Mouse (Mus musculus): Measurements from ENCODE around the gene Srebf2. TPM values are rescaled to one million over a fixed set of nuclear protein-coding genes. Genes with fewer than 3 reads are reported as not detected.
A peak's percentile ranks its signal among the peaks of the same experiment; 100 is the strongest.
"Not testable (repeated sequence)": the region's sequence is repeated elsewhere in the genome, so short reads cannot be mapped to it uniquely, and the experiment has no call there.

The Srebf2 gene
- total RNA-seq (2015) (24.7 and 28.3 TPM in 2 replicates), total RNA-seq (2017) (21.0 and 23.7 TPM in 2 replicates)

- peak; percentile 91 for ATAC-seq (replicated peaks; ENCODE audit: poor library complexity)
Observed at GRCm38 (mm10) chr15:82146770-82147610, at the start of gene Srebf2. Gene Srebf2, plus strand, starts transcription at chr15:82147181.

DNA sequence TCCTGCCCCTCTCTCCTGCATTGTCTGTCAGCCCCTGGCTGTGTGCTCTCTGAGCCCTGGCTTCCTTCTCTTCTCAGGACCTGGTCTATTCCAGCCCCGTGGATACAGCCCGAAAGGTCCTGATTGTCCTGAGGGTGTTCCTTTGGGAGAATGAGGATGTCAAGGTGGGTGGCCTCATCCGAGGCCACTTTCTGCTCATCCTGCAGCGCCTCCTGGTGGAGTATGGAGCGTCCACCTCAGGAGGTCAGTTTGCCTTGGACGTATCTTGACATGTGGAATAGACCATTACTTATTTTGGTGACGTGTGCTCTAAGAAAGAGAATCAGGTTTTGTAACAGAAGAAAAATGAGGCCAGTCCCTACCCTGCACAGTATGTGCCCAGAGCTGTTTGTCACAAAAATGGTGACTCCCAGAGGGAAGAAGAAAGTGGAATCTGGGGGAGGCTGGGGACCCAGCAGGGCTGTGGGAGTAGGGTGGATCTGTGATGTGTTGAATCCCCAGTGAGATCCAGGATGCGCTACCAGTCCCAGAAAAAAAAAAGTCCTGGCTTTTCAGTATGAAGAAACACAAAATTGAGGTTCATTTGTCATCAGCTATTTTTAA is 39.9 kb upstream of the Srebf2 start:
- peak; percentile 52; the same call in 1 of the 2 replicates for ATAC-seq (replicated peaks; ENCODE audit: poor library complexity)

DNA sequence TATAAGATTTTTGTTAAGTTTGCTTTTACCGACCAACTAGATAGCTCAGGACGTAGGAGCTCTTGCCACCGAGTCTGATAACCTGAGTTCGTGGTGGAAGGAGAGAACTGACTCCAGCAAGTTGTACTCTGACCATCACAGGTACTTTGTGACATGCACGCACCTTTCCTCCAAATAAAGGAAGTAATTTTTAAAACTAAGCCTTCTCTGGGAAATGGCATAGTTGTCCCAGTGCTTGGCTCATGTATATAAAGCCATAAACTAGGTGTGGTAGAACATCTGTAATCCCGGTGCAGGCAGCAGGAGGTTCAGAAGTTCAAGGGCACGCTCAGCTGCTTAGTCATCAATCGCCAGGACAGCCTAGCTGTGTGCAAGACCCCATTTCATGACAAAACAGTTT is 26.4 kb upstream of the Srebf2 start:
- ATAC-seq (replicated peaks; ENCODE audit: poor library complexity), result no peak

DNA sequence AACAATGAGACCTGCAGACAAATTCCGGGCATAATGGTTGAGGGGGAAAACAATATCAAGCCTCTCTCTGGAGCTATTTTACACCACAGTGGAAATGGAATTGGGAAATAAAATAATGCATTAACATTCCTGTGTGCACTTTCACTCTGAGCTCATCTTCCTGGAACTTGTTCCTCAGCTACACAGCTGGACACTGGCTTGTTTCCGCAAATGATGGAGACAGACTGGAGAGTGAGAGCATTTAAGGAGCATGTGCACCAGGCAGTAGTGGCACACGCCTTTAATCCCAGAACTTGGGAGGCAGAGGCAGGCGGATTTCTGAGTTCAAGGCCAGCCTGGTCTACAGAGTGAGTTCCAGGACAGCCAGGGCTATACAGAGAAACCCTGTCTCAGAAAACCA is 20.3 kb upstream of the Srebf2 start:
- ATAC-seq (replicated peaks; ENCODE audit: poor library complexity), result not testable (repeated sequence)

DNA sequence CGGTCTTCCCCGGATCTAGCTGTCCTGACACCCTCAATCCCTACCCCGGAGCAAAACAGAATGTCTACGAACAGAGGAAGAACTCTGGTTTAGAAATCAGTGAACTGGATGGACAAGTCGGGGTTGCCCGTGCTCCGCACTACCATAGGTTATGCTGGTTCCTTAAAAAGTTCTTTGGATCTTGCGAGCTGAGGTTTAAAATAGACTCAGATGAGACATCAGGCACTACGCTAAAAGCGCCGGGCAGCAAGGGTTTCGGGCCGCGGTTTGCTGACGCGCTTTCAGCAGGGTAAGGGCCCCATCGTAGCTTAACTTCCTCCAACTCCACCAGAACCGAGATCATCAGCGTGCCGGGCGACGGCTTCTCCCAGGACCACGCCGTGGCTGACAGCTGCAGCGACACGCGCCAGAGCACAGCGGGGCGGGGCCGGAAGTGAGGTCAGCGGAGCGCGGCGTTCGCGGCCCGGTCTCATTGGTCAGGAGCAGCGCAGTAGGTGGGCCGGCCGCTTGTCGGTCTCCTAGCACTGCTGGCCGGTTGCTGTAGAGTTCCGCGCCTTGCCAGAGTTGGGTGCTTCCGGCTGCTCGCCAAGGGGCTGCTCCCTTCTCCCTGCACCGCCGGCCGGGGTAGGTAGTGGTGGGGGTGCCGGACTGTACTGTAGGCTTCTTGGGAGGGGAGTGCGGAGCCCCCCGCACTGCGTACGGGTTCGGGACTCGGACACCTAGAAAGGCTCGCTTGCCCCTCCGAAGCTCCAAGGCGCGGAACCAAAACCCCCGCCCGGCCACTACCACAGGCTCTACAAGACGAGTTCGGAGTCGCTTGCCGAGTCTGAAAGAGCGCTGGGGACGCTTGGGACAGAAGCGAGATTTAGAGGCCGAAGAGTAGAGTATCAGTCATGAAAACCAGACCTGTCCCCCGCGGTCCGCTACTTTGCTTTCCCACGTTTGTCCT is 19.3 kb upstream of the Srebf2 start, which contains the start of gene Ccdc134:
Gene Ccdc134 (plus strand): TSS at position 497 of the 949 bp plus-strand sequence.
- peak; percentile 98 for ATAC-seq (replicated peaks; ENCODE audit: poor library complexity)

- no peak for ATAC-seq (replicated peaks; ENCODE audit: poor library complexity)
Observed at GRCm38 (mm10) chr15:82128398-82128797, 18.6 kb upstream of the Srebf2 start.

DNA sequence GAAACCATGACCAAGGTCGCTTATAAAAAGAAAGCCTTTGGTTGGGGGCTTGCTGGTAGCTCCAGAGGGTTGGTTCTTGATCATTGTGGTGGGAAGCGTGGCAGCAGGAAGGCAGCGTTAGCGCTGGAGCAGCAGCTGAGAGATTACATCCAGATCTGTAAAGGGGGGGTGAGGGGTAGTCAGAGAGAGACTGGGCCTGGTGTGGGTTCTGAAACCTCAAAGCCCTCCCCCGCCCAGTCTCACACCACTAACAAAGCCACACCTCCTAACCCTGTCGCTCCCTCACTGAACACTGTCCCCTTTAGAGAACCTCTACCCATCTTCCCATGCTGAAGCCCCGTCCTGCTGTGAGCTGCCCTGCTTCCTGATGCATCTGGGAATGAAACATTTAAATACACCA is 16.4 kb upstream of the Srebf2 start:
- peak; percentile 22 for ATAC-seq (replicated peaks; ENCODE audit: poor library complexity)

GRCm38 (mm10) chr15:82135372-82135771 is 11.6 kb upstream of the Srebf2 start:
- no peak for ATAC-seq (replicated peaks; ENCODE audit: poor library complexity)

DNA sequence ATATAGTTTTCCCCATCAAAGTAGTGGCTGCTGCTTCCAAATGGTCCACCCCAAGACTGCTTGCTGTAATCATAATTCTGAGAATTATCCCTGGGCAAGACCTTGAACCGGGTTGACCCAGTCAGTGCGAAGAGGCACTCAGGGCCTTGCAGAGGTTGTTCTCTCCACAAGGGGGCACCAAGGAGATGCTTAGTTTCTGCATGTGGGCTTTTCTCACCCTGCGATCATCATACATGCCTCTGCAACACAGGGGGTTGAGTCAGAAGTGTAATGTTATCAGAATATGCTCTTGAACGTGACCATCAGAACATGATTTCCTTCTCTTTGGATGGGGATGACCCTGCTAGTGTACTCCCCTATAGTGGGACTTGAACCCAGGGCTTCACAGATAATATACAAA is 8.4 kb upstream of the Srebf2 start:
- peak; percentile 96 for ATAC-seq (replicated peaks; ENCODE audit: poor library complexity)

DNA sequence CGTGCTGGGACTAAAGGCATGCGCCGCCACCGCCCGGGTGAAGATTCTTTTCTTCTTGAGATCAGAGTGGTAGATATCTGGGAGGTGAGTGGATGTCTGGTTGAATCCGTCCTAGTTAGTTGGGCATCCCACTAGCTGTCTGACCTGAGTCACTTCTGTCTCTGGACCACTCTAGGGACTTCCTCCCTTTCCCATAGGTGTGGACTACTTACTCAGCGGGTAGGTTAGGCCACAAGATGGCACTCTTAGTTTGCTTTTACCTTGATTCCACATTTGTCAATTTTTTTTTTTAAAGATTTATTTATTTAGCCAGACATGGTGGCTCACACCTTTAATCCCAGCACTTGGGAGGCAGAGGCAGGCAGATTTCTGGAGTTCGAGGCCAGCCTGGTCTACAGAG is 7.8 kb upstream of the Srebf2 start:
- ATAC-seq (replicated peaks; ENCODE audit: poor library complexity), result peak; percentile 53; the same call in 1 of the 2 replicates

GRCm38 (mm10) chr15:82140355-82140754 is 6.6 kb upstream of the Srebf2 start:
- no peak for ATAC-seq (replicated peaks; ENCODE audit: poor library complexity)

GRCm38 (mm10) chr15:82144157-82144556 is 2.8 kb upstream of the Srebf2 start:
- ATAC-seq (replicated peaks; ENCODE audit: poor library complexity), result no peak

DNA sequence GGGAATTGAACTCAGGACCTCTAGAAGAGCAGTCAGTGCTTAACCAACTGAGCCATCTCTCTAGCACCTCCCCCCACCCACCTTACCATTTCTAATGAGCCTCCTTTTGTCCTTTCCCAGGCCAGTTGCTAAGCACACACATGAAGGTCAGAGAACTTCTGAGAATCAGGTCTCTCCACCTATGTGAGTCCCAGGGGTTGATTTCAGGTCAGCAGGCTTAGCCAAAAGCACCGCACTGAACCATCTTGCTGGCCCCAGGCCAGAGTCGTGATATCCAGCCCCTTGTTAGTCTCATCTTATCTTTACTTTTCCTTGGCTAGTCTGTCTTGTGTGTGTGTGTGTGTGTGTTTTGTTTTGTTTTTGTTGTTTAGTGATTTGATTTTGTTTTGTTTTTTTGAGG is 1.6 kb upstream of the Srebf2 start:
- no peak for ATAC-seq (replicated peaks; ENCODE audit: poor library complexity)

DNA sequence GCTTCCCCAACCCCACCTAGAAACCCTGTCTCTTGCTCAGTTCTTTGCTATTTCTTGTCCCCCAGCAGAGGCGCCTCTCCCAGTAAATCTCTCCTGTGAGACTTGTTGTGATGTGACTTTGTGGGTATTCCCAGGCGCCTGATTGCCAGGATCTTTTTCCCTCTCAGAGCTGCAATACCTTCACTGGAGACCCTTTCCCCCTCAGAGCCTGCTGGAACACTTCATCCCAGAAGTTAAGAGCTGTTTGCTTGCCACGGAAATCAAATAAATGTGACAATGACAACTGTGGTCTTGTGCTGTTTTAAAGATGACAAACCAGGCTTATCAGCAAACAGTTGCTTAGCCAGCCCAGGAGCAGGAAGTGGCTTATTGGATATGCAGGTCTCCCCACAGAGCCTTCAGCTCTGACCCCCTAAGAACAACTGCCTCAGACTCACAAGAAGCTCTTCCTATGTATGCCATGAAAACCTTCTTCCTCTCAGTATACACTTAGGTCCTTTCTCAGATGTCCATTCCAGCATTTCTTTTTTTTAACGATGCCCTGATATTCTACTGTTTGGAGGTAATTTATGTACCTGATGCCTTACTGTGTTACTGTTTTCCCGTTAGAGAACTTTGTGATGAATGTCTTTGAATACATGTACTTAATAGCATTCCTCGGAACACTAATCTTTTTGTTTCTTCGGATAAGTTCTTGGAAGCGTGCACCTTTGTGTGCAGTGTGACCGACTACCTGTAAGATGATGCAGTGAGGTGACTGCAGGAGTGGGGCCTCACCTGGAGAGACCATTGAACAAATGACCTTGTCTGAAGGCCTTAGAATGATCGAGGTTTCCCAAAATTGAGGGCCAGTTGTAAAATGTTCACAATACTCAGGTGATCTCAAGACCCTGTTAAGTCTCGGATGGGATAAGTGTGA is 871 bp upstream of the Srebf2 start:
- ATAC-seq (replicated peaks; ENCODE audit: poor library complexity), result no peak

DNA sequence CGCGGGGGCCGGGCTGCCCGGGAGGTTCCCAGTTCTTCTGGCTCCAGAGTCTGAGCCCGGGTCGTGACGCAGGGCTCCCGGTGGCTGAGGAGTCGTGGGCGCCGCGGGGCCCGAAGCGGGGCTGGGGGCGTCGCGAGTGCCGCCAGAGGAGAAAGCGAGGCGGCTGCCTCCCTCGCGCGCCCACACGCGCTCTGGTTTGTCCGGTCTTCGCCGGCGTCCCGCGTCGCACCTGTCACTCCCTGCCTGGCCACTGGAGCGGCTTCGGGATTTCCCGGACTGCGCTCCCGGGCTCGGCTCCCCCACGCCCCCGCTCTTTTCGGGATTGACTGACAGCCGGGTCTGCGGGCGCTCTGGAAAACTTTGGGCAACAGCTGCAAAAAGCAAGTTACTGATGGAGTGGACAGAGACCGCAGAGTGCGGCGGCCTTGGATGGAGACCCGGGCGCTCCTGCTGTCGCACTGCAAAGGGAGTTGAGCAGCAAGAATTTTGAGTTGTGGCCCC is 680 bp downstream of the Srebf2 start:
- ATAC-seq (replicated peaks; ENCODE audit: poor library complexity), result no peak

- ATAC-seq (replicated peaks; ENCODE audit: poor library complexity), result no peak
Observed at GRCm38 (mm10) chr15:82148510-82148911, 1.5 kb downstream of the Srebf2 start.

GRCm38 (mm10) chr15:82150042-82150441 is 3.1 kb downstream of the Srebf2 start:
- no peak for ATAC-seq (replicated peaks; ENCODE audit: poor library complexity)

DNA sequence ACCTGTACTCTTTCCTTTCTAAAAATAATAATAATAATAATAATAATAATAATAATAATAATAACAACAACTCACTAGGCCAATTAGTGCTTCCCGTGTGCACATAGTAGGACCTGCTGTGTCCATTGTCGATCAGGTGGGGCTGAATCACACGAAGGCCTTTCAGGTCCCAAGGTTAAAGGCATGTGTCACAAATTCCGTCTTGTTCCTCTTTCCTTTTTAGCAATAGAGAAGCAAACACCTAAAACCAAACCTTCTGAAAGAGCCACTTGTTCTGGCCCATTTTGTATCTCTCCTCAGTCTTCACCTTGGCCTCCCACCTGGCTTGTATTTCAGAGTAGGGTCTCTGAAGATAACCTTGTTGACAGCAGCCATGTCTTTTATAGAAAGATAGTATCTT is 4.2 kb downstream of the Srebf2 start:
- ATAC-seq (replicated peaks; ENCODE audit: poor library complexity), result no peak

DNA sequence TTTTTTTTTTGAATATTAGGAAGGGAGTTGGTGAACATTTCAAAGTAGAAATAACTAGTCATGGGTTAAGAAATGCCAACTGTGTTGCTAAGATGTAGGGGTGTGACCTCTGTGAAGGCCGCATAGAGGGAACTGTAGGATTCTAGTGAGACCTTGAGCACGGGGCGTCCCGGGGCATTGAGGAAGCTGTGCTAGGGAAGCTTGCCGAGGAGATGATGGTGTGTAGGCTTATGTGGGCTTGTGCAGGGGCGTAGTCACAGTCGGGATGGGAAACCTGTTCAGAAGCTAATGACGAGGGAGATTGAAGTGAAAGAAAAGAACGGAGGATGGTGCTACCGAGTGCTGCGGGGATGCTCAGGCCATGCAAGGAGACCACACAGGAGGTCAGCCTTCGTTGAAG is 5.0 kb downstream of the Srebf2 start:
- ATAC-seq (replicated peaks; ENCODE audit: poor library complexity), result peak; percentile 27; the same call in 1 of the 2 replicates

DNA sequence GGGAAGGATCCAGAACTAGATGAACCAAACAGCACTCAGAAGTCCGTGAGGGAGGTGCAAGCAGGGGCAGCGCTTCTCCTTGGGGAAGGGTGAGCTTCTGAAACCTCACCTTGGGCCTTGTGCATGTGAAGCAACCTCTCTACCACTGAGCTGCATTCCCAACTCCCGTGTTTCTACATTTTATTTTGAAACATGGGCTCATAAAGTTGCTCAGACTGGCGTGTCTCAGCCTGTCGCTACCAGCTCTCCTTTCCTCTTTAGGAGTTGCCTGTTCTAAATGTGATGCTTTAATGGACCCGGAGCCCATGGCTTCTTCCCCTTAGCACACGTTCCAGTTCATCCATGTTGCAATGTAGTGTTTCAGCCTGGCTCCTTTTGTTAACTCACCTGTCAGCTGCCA is 5.5 kb downstream of the Srebf2 start:
- no peak for ATAC-seq (replicated peaks; ENCODE audit: poor library complexity)

Measured in megakaryocyte progenitor cell, adult 5-6 weeks (primary cell).